Mouse (Mus musculus) ovary, postnatal 36 days (tissue): ENCODE measurements around the gene Srp14.

Experiments
- DNase-seq: peaks from one replicate; pipeline ENCODE4 v3.0.0; 2022; ENCODE audit warnings: low spot score, mixed read lengths

Srp14 gene

GRCm38 (mm10) chr2:118490241-118491091, 11.0 kb upstream of the Srp14 start:
- DNase-seq, result peak; percentile 66

- no peak for DNase-seq
Measured at GRCm38 (mm10) chr2:118487806-118488205, 8.3 kb upstream of the Srp14 start.

- peak; percentile 81 for DNase-seq
Measured at GRCm38 (mm10) chr2:118486933-118487332, 7.4 kb upstream of the Srp14 start.

GRCm38 (mm10) chr2:118485415-118485814, 5.9 kb upstream of the Srp14 start:
- no peak for DNase-seq

- DNase-seq, result no peak
Measured at GRCm38 (mm10) chr2:118484386-118484898, 4.9 kb upstream of the Srp14 start.

DNA sequence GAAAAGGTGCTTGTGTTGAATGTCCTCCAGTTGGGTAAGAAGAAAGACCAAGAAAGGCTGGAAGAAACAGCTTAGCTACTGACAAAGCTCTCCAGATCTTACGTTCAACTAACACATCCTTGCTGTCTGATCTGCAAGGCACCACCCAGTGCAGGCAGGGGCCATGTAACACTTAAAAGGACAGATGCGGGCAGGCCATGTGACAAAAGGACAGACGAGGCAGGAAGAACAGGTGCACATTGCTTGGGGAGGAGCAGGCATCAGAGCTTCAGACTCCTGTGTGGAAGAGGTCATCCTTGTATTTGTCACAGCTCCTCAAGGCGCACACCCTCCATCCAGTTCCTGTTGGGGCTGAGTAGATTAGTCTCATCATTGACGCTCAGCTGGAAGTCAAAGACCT, 3.5 kb upstream of the Srp14 start:
- no peak for DNase-seq

- DNase-seq, result no peak
Measured at GRCm38 (mm10) chr2:118480886-118481285, 1.4 kb upstream of the Srp14 start.

GRCm38 (mm10) chr2:118478833-118479549, 520 bp downstream of the Srp14 start:
- DNase-seq, result no peak

GRCm38 (mm10) chr2:118468354-118468753, 11.2 kb downstream of the Srp14 start:
- no peak for DNase-seq

DNA sequence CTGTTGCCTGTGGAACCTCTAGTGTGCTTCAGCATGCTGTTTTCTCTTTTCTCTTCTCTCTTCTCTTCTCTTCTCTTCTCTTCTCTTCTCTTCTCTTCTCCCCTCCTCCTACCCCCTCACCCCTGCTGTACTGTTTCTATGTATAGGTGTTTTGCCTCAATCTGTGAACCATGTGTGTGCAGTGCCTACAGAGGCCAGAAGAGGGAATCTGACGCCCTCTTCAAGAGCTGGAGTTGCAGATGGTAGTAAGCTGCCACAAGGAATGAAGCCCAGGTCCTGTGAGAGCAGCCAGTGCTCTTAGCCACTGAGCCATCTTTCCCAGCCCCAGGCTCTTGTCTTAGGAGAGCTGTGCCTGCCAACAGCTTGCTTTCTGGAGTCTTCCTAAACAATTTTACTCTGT, 12.9 kb downstream of the Srp14 start:
- DNase-seq, result no peak

DNA sequence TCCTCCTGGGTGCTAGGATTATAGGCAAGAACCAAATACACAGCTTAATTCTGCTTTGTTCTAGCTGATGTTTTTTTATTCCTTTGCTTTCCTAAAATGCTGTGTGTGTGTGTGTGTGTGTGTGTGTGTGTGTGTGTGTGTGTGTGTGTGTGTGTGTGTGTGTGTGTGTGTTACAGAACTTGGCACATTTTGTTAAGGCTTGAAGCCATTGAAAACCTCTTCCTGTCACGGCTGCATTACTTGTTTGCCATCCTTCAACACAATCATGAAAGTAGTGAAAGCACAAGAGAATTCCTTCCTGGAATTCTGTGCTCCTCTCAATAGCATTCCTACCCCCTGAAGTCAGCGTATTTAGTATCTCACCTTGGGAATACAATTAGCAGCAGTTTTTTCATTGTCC, 13.6 kb downstream of the Srp14 start:
- DNase-seq, result no peak

GRCm38 (mm10) chr2:118464450-118464849, 15.1 kb downstream of the Srp14 start:
- DNase-seq, result no peak

- no peak for DNase-seq
Measured at GRCm38 (mm10) chr2:118463480-118463879, 16.0 kb downstream of the Srp14 start.

GRCm38 (mm10) chr2:118461480-118462165, 17.9 kb downstream of the Srp14 start:
- DNase-seq, result no peak

- no peak for DNase-seq
Measured at GRCm38 (mm10) chr2:118457463-118458261, 21.8 kb downstream of the Srp14 start.

GRCm38 (mm10) chr2:118457029-118457428, 22.5 kb downstream of the Srp14 start:
- no peak for DNase-seq

GRCm38 (mm10) chr2:118451056-118451455, 28.5 kb downstream of the Srp14 start:
- DNase-seq, result no peak

DNA sequence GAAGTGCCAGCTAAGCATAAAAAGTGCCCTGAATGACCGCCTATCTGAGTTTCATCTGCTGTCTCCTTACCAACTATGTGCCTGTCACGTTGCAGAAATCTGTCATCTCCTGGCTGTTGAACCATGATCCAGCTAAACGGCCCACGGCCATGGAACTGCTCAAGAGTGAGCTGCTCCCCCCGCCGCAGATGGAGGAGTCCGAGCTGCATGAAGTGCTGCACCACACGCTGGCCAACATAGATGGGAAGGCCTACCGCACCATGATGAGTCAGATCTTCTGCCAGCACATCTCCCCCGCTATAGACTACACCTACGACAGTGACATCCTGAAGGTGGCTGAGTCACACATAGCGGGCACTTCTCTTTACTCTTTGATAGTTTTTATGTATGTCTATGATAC, 31.3 kb downstream of the Srp14 start:
- no peak for DNase-seq

DNA sequence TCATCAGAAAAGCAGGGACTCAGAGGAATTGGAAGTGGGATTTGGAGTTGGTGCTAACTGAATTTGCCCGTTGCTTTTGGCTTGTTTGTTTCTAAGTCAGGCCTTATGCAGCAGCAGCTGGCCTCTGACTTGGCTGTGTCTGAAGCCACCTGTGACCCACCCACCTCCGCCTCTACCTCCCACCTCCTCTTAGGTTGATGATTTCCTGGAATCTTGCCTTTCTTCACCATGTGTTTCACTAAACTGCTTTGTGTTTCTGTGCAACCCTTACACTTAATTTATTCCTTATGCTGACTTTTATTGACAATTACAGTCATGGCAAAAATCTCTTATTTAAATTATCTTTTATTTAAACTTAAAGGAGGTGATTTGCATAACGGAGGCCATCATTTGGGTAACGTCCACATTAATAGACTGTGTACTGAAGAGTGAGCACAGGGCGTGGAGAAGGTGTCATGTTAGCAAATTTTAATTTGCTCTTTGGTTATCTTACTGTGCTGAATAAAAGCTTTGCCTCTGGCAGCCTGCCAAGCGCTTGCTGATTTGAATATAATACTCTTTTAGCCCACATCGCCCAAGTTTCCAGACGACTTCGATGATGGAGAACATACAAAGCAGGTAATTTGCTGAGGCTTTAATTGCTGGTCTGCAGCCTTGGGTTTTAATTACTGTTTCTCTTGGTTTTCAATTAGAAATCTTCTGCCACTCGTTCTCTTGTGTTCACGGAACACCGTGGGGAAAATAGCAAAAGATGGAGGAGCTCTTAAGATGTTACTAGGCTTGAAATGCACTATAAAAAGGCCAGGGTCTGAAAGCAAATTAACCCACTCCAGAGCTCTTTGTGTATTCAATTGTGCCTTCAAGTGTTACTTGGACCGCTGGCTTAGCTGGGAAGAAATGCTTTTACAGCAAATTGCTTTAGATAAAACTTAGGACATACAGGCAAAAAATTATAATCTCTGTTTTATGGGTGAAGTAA, 33.5 kb downstream of the Srp14 start:
- DNase-seq, result no peak

DNA sequence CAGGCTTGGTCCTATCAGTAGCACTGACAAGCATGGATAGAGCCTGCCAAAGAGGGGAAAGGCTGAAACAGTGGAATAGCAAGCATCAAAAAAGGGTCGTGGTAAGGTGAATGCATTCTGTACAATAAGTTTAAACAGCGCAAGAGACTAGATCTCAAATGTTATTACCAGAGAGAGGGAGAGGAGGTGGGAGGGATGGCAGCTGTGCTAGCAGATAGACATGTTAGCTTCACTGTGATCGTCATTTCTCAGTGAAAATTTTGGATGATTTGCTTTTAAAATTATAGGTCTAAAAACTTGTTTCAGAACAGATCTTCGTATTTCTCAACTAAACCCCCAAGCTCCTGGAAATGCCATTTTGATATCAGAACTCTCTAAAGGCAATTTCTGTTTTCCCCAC, 36.8 kb downstream of the Srp14 start:
- DNase-seq, result no peak
